In the genomic region with DNA sequence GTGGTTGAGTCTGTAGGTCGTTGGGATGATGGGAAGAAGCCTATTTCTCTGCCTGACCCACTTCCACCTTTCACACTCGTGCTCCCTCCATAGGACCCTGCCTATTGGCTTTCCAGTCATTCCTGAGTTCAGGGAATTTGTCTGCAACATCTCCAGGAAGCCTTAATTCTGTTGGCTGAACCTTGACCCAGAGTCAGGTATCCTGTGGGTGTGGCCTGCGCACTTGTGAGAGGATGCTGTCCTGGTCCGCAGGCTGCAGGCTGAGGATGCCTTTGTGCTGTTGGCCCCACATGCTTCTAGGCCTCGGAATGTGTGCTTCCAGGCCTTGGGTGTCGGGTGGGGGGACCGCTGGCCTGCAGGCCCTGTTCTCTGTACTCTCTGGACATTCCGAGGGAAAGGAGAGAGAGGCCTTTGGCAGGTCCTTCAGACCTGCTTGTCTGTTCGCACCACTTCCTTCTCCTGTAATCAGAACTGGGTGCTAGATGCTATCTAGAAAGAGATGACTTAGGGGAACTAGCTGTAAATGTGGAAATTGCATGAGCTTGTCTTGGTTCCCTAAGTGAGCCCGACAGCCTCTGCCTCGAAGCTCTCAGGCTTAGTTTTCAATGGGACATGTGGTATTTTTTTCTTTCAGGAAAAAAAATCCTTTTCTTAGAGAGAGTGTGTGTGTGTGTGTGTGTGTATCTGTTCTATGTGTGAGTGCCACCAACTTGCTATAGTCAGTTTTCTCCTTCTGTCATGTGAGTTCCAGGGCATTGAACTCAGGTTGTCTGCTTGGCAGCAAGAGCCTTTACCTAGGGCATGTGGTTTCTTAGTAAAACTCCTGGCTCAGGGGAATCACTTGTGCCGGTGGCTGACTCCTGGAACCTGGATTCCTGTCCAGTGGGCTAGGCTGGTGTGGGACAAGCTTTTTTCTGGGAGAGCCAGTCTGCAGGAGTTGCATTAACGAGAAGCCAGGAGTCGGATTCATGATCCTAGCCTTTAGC, we compare ENCODE assay signal across 10 mouse cellular contexts. TPM values are rescaled to one million over a fixed set of nuclear protein-coding genes. Genes with fewer than 3 reads are reported as not detected.
DNase-seq lines count a peak whose midpoint lies in the region; ATAC-seq lines count a peak whose summit lies in the region.
"Had no signal": no experiment of that assay in that cellular context is flagged by ENCODE, and none has a peak within 500 bp of the region (broad histone marks: within the 10 kb centered on the region; RNA-seq: fewer than 3 reads in every experiment).

No protein-coding gene starts in this region.

- peak overlapping the region; percentile 67 for H3K9ac ChIP-seq in heart, embryonic 14.5 days (ENCODE audit: low read length)
- peak overlapping the region; percentile 34; the same call in 1 of the 2 replicates for H3K9ac ChIP-seq in neural tube, embryonic 13.5 days
- peak overlapping the region; percentile 8; the same call in 1 of the 2 replicates for H3K9ac ChIP-seq in liver, embryonic 11.5 days (ENCODE audit: low read depth, low read length)
- H3K9ac ChIP-seq: neural tube, embryonic 12.5 days had no signal

- H3K27ac ChIP-seq in heart, embryonic 14.5 days (replicated peaks in 1 of 2; ENCODE audit: control insufficient read depth in 1 of 2, insufficient read depth in 1 of 2, low read depth in 2 of 2, low read length in 2 of 2): peak overlapping the region; percentile 70 to 85
- 0 out of 2 replicates have a peak overlapping the region, but pooled peaks have one; percentile 4 for H3K27ac ChIP-seq in neural tube, embryonic 13.5 days (replicated peaks)
- 0 out of 2 replicates have a peak overlapping the region, but pooled peaks have one; percentile 22 for H3K27ac ChIP-seq in liver, embryonic 11.5 days (ENCODE audit: low read depth, low read length)
- H3K27ac ChIP-seq: neural tube, embryonic 12.5 days had no signal

- peak overlapping the region; percentile 36; the same call in 1 of the 2 replicates for H3K4me2 ChIP-seq in heart, embryonic 14.5 days (ENCODE audit: low read length)
- H3K4me2 ChIP-seq in neural tube, embryonic 13.5 days: no peak overlapping the region
- H3K4me2 ChIP-seq in liver, embryonic 11.5 days: no peak overlapping the region; the same call in 1 of the 2 replicates
- H3K4me2 ChIP-seq: neural tube, embryonic 12.5 days had no signal

- H3K4me1 ChIP-seq in heart, embryonic 14.5 days (ENCODE audit: control insufficient read depth in 2 of 2, insufficient read depth in 2 of 2, low read length in 2 of 2): peaks cover 33 to 62% of the 10 kb centered on the region in 2 experiments
- H3K4me1 ChIP-seq in neural tube, embryonic 13.5 days (replicated peaks): peaks cover 78% of the 10 kb centered on the region
- peaks cover 60% of the 10 kb centered on the region for H3K4me1 ChIP-seq in liver, embryonic 11.5 days (replicated peaks; ENCODE audit: control insufficient read depth, insufficient read depth, low read length)

- no peaks in the 10 kb centered on the region for H3K27me3 ChIP-seq in heart, embryonic 14.5 days (ENCODE audit: control insufficient read depth, insufficient read depth, low read length)
- no peaks in the 10 kb centered on the region for H3K27me3 ChIP-seq in neural tube, embryonic 13.5 days
- no peaks in the 10 kb centered on the region for H3K27me3 ChIP-seq in liver, embryonic 11.5 days (replicated peaks; ENCODE audit: control insufficient read depth, insufficient read depth, low read length)
- H3K27me3 ChIP-seq: neural tube, embryonic 12.5 days had no signal

- H3K4me3 ChIP-seq in heart, embryonic 14.5 days (ENCODE audit: control insufficient read depth in 1 of 2, insufficient read depth in 1 of 2, low read depth in 1 of 2, low read length in 2 of 2): no peak overlapping the region
- H3K4me3 ChIP-seq in neural tube, embryonic 13.5 days: no peak overlapping the region
- H3K4me3 ChIP-seq in liver, embryonic 11.5 days (ENCODE audit: low read depth, low read length): no peak overlapping the region
- H3K4me3 ChIP-seq: neural tube, embryonic 12.5 days had no signal

- WGBS in heart, embryonic 14.5 days: 67% methylated on average over 14 of the region's 14 CpGs
- 82% methylated on average over 14 of the region's 14 CpGs for WGBS in neural tube, embryonic 13.5 days
- 63% methylated on average over 14 of the region's 14 CpGs for WGBS in liver, embryonic 11.5 days

- intact Hi-C loops in heart, postnatal 36 days (cut with DNase I): no loop called here

- H3K9me3 ChIP-seq in heart, embryonic 14.5 days (ENCODE audit: control insufficient read depth, low read length): no peaks in the 10 kb centered on the region
- no peaks in the 10 kb centered on the region for H3K9me3 ChIP-seq in neural tube, embryonic 13.5 days
- no peaks in the 10 kb centered on the region for H3K9me3 ChIP-seq in liver, embryonic 11.5 days (ENCODE audit: control insufficient read depth, low read length)
- H3K9me3 ChIP-seq: neural tube, embryonic 12.5 days had no signal

- DNase-seq in heart, postnatal 36 days: no peak
- no peak for DNase-seq in neural tube, embryonic 10.5 days (ENCODE audit: extremely low spot score, low spot score)
- DNase-seq in liver, embryonic 11.5 days (ENCODE audit: low spot score): no peak
- DNase-seq in cerebellum, postnatal 4 days (ENCODE audit: low spot score in 2 of 2): no peak
- no peak for DNase-seq in frontal cortex, adult 2 months (ENCODE audit: extremely low spot score in 1 of 2, low spot score in 1 of 2)
- no peak for DNase-seq in left cerebral cortex, adult 9 months (ENCODE audit: low spot score in 2 of 2)
- DNase-seq: layer of hippocampus, postnatal 36 days had no signal

- ATAC-seq in heart, embryonic 14.5 days (ENCODE audit: insufficient number of reproducible peaks, insufficient read depth, low FRiP score, low read depth): no peak
- no peak for ATAC-seq in neural tube, embryonic 13.5 days (ENCODE audit: low read depth)
- ATAC-seq in liver, embryonic 11.5 days (replicated peaks; ENCODE audit: low FRiP score): no peak

- H3K36me3 ChIP-seq in heart, embryonic 14.5 days (ENCODE audit: control insufficient read depth, insufficient read depth, low read length): peaks cover 8% of the 10 kb centered on the region
- H3K36me3 ChIP-seq in neural tube, embryonic 13.5 days: peaks cover 5% of the 10 kb centered on the region; the same call in 1 of the 2 replicates
- no peaks in the 10 kb centered on the region for H3K36me3 ChIP-seq in liver, embryonic 11.5 days (ENCODE audit: control insufficient read depth, insufficient read depth, low read length)

RNA-seq across cellular contexts. Expression of a gene that starts 7.4 kb away (rescaled TPM):
- 23.1 TPM in 2 replicates for polyA plus RNA-seq in heart, embryonic 14.5 days (2014; fragmentation: Nextera tagmentation; extraction: Ambion mirVana)
- total RNA-seq in heart, postnatal 36 days (2021): 10 to 100 TPM; 17.8 to 20.0 TPM
- polyA plus RNA-seq in neural tube, embryonic 13.5 days (2015; fragmentation: Nextera tagmentation; extraction: Ambion mirVana): 46.9 and 49.0 TPM in 2 replicates
- polyA plus RNA-seq in liver, embryonic 11.5 days (2014; fragmentation: Nextera tagmentation; extraction: Ambion mirVana): 31.5 and 31.9 TPM in 2 replicates
- polyA plus RNA-seq in frontal cortex, adult 2 months (2012; rRNA removed): 69.6 and 74.3 TPM in 2 replicates

RNA-seq across cellular contexts. Expression of a gene that starts 23.6 kb away (rescaled TPM):
- 2.0 and 2.3 TPM in 2 replicates for polyA plus RNA-seq in heart, embryonic 14.5 days (2014; fragmentation: Nextera tagmentation; extraction: Ambion mirVana)
- total RNA-seq in heart, postnatal 36 days (2021): 1 to 10 TPM; 3.4 to 3.8 TPM
- 7.8 and 8.7 TPM in 2 replicates for polyA plus RNA-seq in neural tube, embryonic 13.5 days (2015; fragmentation: Nextera tagmentation; extraction: Ambion mirVana)
- 3.7 and 4.6 TPM in 2 replicates for polyA plus RNA-seq in liver, embryonic 11.5 days (2014; fragmentation: Nextera tagmentation; extraction: Ambion mirVana)
- 4.5 and 5.8 TPM in 2 replicates for polyA plus RNA-seq in frontal cortex, adult 2 months (2012; rRNA removed)

Comparison
In these comparisons a context has a peak if more than half of its experiments do, and no peak if none do; other contexts are left out.
1. H3K27ac ChIP-seq: peak in every context shown above with its lines; median percentile 78 in heart, embryonic 14.5 days; 22 in liver, embryonic 11.5 days; 4 in neural tube, embryonic 13.5 days.
2. H3K9ac ChIP-seq: peak in every context shown above with its lines; median percentile 67 in heart, embryonic 14.5 days; 34 in neural tube, embryonic 13.5 days; 8 in liver, embryonic 11.5 days.